7 mouse cellular contexts compared by ENCODE assay signal in the genomic region with DNA sequence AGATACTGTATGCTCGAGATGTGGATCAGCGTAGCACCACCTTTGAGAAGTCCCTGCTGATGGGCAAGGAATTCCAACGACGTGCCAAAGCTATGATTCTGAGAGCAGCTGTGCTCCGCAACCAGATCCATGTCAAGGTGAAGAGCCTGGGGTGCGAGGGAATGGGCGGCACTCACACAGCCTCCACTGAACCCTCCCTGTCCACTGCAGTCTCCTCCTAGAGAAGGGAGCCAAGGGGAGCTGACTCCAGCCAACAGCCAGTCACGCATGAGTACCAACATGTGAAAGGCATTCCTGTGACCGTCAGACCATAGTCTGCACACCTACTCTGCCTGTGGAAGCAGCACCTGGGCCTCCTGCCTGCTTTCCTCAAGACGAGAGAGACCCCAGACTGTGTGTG. TPM values are rescaled to one million over a fixed set of nuclear protein-coding genes. Genes with fewer than 3 reads are reported as not detected.
DNase-seq lines count a peak whose midpoint lies in the region; ATAC-seq and TF ChIP-seq lines count a peak whose summit lies in the region.
"Not testable (repeated sequence)": the region's sequence is repeated elsewhere in the genome, so short reads cannot be mapped to it uniquely, and the experiment has no call there.

No protein-coding gene starts in this region.

- TF ChIP-seq CTCF in kidney, adult 2 months (conservative IDR thresholded peaks at IDR 0.05; ENCODE audit: insufficient read depth, insufficient read length, low read depth, low read length): not testable (repeated sequence)

- H3K36me3 ChIP-seq in kidney, adult 2 months (ENCODE audit: control insufficient read depth, insufficient read depth, low read length): not testable (repeated sequence)
- peaks cover 64% of the 10 kb centered on the region for H3K36me3 ChIP-seq in kidney, embryonic 16.5 days (ENCODE audit: insufficient read depth, low read length)

- peak; percentile 37; the same call in 1 of the 2 replicates for ATAC-seq in kidney, embryonic 16.5 days (ENCODE audit: low FRiP score, low TSS enrichment)

- H3K4me2 ChIP-seq in kidney, embryonic 16.5 days (replicated peaks; ENCODE audit: low read depth, low read length): not testable (repeated sequence)

- not testable (repeated sequence) for TF ChIP-seq POLR2A in kidney, adult 2 months (IDR thresholded peaks at IDR 0.05; ENCODE audit: low read depth, low read length)

- not testable (repeated sequence) for H3K4me3 ChIP-seq in kidney, adult 2 months (ENCODE audit: insufficient read depth, low read depth, low read length); kidney, embryonic 16.5 days (ENCODE audit: low read length)

- WGBS in kidney, adult 2 months: 43% methylated on average over 9 of the region's 10 CpGs
- WGBS in kidney, embryonic 16.5 days: 61% methylated on average over 9 of the region's 10 CpGs

- H3K4me1 ChIP-seq in kidney, adult 2 months (ENCODE audit: control insufficient read depth, insufficient read depth, low read length): peaks cover 20% of the 10 kb centered on the region
- peaks cover 13% of the 10 kb centered on the region for H3K4me1 ChIP-seq in kidney, embryonic 16.5 days (ENCODE audit: insufficient read depth, low read length)

- DNase-seq in cerebellum, adult 11-12 months: peak; percentile 4
- peak; percentile 70 for DNase-seq in kidney, adult 11 months
- peak; percentile 68 for DNase-seq in kidney, adult 2 months
- DNase-seq in kidney, adult 9 months: peak; percentile 61
- DNase-seq in kidney, postnatal 10 days: peak; percentile 31
- DNase-seq in kidney, postnatal 25 days: peak; percentile 25 to 73

- H3K9me3 ChIP-seq in kidney, embryonic 16.5 days (ENCODE audit: low read length): not testable (repeated sequence)

- not testable (repeated sequence) for H3K27me3 ChIP-seq in kidney, adult 2 months (replicated peaks; ENCODE audit: control insufficient read depth, insufficient read depth, low read length); kidney, embryonic 16.5 days (ENCODE audit: insufficient read depth, low read length)

- not testable (repeated sequence) for H3K9ac ChIP-seq in kidney, embryonic 16.5 days (replicated peaks; ENCODE audit: low read length)

- H3K27ac ChIP-seq in kidney, adult 2 months (ENCODE audit: insufficient read depth, low read depth, low read length); kidney, embryonic 16.5 days (ENCODE audit: low read length): not testable (repeated sequence)

RNA-seq across cellular contexts. Expression of gene Gps1, which starts 4.4 kb away (rescaled TPM):
- 173 and 175 TPM in 2 replicates for polyA plus RNA-seq in kidney, adult 2 months (2012; rRNA removed)
- polyA plus RNA-seq in kidney, embryonic 16.5 days (2015; fragmentation: Nextera tagmentation; extraction: Ambion mirVana): 230 and 239 TPM in 2 replicates

RNA-seq across cellular contexts. Expression of gene Rfng, which starts 4.5 kb away (rescaled TPM):
- 69.0 and 80.5 TPM in 2 replicates for polyA plus RNA-seq in kidney, adult 2 months (2012; rRNA removed)
- polyA plus RNA-seq in kidney, embryonic 16.5 days (2015; fragmentation: Nextera tagmentation; extraction: Ambion mirVana): 44.0 and 46.9 TPM in 2 replicates

RNA-seq across cellular contexts. Expression of gene Dus1l, which starts 7.7 kb away (rescaled TPM):
- polyA plus RNA-seq in kidney, adult 2 months (2012; rRNA removed): 42.3 and 42.6 TPM in 2 replicates
- 89.9 and 91.0 TPM in 2 replicates for polyA plus RNA-seq in kidney, embryonic 16.5 days (2015; fragmentation: Nextera tagmentation; extraction: Ambion mirVana)

RNA-seq across cellular contexts. Expression of gene Hmga1b, which starts 25.9 kb away (rescaled TPM):
- polyA plus RNA-seq in kidney, adult 2 months (2012; rRNA removed): 0.53 and 0.55 TPM in 2 replicates
- 3.4 and 9.0 TPM in 2 replicates for polyA plus RNA-seq in kidney, embryonic 16.5 days (2015; fragmentation: Nextera tagmentation; extraction: Ambion mirVana)

RNA-seq across cellular contexts. Expression of gene Fasn, which starts 35.9 kb away (rescaled TPM):
- polyA plus RNA-seq in kidney, adult 2 months (2012; rRNA removed): 936 and 1,244 TPM in 2 replicates
- 50.0 and 50.4 TPM in 2 replicates for polyA plus RNA-seq in kidney, embryonic 16.5 days (2015; fragmentation: Nextera tagmentation; extraction: Ambion mirVana)

Comparison
In these comparisons a context has a peak if more than half of its experiments do, and no peak if none do; other contexts are left out.
1. DNase-seq: peak in every context shown above with its lines; median percentile 70 in kidney, adult 11 months; 68 in kidney, adult 2 months; 61 in kidney, adult 9 months; 49 in kidney, postnatal 25 days; 31 in kidney, postnatal 10 days; 4 in cerebellum, adult 11-12 months.